Mouse (Mus musculus) right cerebral cortex, adult 2 months (tissue): ENCODE results near the gene She.
A peak's percentile ranks its signal among the peaks of the same experiment; 100 is the strongest.

Source experiments
- DNase-seq, 2 experiments: peaks; one replicate each; pipeline ENCODE4 v3.0.0; 2021 to 2022; ENCODE audit warnings: low spot score in 2 of 2

The She gene

GRCm38 (mm10) chr3:89817056-89817455, 14.1 kb upstream of the She start:
- DNase-seq: peak in 1 of 2 experiments; percentile 11

DNA sequence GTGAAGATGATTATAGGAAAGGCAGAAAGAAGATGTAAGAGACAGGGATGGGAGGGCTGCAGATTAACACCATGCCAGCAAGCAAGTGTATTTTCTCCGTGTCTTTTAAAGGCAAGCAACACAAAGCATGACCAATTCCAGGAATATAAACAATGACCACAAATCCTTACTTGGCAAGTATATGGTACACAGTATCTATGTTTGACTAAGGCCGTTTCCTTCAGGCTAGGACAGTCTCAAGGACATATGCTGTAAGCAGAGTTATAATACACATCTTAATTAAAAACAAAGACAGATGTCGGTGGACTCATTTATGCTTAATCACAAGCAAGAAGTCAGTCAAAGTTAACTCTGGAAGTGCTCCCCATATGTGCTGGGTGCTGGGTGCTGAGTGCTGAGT, 12.6 kb upstream of the She start:
- no peak for DNase-seq

- no peak for DNase-seq
Observed at GRCm38 (mm10) chr3:89819897-89820296, 11.3 kb upstream of the She start.

DNA sequence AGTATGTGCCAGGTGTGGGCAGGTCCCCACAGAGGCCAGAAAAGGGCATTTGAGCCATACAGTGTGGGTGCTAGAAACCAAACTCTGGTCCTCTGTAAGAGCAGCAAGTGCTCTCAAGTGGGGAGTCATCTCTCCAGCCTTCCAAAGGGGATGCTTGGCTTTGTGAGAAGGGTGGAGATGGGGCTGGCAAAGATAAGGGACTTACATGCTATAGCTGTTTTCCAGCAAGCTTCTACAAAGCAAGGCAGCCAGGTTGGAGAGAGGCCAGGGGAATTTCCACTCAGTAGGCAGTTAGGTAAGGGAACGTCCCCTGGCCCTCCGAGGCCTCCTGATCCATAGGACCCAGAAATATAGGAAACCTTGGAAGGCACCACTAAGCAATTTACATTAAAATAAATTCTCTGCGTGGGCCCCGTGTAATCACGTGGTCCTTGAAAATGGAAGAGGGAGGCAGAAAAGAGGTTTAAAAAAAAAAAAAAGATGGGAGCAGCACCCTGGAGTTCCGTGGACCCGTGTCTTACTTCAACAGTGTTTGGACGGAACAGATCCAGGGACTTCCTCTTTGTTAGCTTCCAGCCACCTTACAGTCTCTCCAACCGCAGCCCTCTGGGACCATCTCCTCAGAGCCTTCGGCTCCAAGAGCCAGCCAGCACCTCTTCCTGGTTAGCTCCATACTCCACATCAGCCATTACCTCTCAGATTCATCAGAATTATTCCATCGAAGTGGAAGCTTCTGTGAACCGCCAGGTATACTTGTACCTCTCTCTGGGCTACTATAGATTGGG, 10.7 kb upstream of the She start:
- DNase-seq: no peak

DNA sequence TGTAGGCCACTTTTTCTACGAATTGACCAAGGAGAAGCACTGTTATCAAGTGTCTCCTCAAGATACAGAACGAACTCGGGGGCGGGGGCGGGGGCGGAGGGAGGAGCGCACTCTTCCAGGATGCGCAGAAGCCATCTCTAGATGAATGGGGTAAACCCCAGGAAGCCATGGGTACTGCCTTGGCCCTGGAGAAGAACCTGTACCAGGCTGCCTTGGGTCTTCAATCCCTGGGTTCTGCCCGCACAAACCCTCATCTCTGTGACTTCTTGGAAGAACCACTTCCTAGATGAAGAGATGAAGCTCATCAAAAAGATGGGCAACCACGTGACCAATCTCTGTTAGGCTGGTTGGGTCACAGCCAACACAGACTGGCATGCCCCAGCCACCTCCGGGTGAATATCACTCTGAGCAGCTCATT, 10.1 kb upstream of the She start:
- no peak for DNase-seq

DNA sequence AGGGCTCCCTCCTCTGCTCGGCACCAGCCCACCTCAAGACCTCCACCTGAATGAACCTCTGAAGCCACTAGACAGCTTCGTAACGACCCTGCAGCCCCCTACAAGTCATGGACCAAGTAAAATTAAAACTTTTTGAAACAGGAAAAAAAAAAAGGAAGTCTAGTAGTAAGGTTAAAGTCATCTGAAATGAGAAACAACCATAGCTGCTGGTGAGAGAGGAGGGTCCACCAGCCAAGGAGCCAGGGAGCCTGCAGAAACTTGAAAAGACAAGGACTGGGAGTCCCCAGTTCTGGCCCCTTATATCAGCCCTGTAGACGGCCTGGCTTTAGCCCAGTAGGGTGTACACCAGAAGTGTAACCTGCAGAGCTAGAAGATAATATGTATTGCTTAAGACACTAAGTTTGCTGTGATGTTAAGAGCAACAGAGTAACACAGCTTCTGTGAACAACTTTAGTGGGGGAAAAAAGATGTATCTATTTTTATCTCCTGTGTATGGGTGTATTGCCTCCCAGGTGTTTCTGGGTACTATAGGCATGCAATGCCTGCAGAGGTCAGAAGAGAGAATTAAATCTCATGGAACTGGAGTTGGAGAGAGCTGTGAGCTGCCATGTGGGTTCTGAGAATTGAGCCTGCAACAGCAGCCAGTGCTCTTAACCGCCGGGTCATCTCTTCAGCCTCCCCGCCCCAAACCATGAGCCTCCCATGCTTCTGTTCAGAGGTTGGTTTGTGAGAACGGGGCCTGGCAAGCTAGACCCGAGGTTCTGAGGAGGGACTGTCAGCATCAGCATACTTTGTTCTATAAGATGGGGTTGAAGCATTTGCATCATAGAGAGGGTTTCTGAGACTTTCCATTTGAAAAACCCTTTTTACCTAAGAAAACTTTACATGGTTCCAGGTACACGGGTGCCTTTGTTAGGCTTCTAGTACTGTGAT, 9.4 kb upstream of the She start:
- no peak for DNase-seq

DNA sequence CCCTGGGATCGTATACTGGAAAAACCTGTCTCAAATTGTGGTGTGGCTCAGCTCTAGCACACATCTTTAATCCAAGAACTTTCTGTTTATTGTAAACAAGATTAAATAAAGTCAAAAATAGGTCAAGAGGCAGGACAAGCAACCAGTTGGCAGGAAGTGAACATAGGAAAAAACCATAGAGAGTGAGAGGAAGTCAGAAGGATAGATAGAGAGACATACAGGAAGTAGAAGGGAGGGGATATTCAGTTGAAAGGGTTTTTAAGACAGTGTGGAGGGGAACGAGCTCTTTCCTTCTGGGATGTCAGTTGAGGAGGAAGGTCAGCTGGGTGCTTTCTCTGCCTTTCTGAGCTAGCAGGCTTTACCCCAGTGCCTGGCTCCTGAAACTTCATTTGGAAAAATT, 7.6 kb upstream of the She start:
- DNase-seq: no peak

- no peak for DNase-seq
Observed at GRCm38 (mm10) chr3:89826295-89826694, 4.9 kb upstream of the She start.

DNA sequence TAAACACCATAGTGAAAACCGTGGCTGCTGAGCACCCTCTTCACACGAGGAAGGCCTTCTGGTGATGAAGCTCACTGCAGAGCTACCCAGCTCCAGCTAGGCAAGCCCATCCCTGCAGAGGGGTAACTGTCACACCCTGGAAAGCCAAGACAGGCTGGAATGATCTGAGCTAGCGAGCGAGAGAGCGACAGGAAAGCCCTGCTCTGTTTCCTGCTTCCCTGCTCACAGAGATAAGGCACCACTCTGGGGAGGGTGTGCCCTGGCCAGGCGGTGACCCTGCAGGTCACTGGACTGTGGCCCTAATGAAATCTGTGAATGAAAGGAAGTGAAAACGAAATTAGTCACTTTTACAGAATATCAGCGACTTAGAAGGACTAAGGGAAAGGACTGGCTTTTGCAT, 4.2 kb downstream of the She start:
- DNase-seq: no peak

DNA sequence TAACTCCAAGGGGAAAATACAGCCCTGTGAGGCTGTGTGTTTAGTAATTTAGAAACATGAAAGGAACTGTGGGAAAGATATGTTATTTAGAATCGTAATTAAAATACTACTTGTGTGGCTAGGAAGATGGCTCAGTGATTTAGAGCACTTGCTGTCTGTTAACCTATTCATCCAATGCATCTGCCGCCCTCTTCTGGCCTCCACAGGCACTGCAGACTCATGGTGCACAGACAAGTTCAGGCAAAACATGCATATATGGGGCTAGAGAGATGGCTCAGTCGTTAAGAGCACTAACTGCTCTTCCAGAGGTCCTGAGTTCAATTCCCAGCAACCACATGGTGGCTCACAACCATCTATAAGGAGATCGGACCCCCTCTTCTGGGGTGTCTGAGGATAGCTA, 11.1 kb downstream of the She start:
- no peak for DNase-seq

DNA sequence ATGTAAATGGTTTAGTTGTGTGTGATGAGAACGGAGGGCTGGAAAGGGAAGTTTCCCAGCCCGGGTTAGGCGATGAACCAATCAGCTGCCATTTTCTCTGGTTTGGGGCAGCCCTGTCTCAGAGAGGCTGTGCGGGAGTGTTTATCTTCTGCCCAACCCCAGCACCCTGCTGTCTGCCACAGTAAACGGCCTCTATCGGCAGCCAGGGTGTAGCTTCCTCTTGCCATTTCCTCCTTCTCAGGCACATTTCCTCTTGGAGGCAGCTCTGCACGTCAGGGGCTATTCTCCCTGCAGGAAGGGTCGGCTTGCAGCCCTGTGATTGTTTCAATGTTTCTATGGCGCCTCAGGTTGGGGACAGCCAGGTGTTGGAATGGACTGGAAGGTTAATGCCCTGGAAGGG, 12.0 kb downstream of the She start:
- no peak for DNase-seq

- DNase-seq: no peak
Observed at GRCm38 (mm10) chr3:89845814-89846213, 14.6 kb downstream of the She start.

GRCm38 (mm10) chr3:89847126-89847525, 16.0 kb downstream of the She start:
- no peak for DNase-seq

DNA sequence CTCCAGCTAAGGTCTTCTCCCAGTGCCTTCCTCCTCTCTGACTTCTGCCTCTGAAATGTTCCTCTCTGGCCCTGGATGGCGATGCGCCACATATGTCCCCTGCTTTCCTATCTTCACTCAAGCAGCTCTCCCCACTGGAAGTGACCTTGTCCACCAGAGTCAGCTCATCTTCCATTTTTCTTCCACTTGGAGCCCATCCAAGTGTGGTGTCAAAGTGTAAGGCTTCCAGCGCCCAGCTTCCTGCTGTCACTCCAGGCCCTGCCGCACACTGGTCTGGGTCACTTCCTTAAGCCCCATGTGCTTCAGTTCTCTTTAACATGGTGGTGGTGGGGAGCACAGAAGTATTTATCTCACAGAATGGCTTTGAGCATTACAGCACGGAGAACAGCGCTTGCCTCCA, 16.4 kb downstream of the She start:
- no peak for DNase-seq

DNA sequence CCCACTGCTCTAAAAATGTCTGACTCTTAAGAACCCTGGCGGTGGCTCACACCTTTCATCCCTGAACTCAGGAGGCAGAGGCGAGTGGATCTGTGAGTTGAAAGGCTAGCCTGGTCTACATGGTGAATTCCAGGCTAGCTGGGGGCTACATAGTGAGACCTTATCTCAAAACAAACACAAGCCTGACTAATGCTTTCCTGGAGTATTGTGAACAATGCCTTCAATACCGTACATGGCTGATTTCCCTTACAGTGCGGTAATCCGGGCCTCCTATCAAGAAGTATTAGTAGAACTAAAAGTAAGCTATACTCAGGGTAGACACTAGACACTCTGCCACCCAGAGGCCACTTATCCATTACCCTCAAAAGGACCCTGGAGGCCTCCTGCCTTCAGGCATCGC, 16.9 kb downstream of the She start:
- no peak for DNase-seq

DNA sequence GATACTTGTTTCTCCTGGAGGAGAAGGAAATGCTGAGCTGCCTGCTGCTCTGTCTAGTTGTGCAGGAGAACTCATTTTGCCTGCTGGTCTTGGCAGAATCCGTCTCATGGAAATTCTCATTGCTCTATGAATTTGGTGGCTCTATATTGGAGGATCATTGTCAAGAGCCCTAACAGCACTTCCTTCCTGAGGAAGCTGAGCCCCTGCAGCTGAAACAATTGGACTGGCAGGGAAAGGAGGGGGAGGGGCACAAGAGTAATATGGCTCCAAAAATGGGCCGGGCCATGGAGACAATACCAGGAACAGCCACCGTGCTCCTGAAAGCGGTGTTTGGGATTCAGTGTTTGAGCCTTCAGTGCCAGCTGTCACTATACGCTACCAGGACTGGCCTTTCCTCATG, 22.6 kb downstream of the She start:
- DNase-seq: no peak

- no peak for DNase-seq
Observed at GRCm38 (mm10) chr3:89857353-89857752, 26.2 kb downstream of the She start.

DNA sequence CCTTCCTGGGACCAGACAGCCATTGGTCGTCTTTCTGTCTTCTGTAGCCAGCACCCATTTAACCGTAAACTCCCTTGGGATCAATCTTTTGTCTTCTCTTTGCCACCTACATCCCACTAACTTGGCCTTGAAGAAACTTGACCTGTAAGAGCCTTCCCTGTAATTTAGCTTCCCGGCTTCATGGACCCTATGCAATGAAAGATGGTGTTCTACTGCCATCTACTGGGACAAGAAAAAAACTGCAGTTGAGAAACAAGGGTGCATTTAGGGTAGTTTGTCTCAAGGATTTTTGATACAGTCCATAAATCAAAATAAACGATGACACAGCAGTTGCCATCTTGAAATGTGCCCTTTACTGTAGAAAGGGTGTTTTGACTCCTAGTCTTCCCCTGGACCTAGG, 27.0 kb downstream of the She start:
- DNase-seq: peak in 1 of 2 experiments; percentile 30

DNA sequence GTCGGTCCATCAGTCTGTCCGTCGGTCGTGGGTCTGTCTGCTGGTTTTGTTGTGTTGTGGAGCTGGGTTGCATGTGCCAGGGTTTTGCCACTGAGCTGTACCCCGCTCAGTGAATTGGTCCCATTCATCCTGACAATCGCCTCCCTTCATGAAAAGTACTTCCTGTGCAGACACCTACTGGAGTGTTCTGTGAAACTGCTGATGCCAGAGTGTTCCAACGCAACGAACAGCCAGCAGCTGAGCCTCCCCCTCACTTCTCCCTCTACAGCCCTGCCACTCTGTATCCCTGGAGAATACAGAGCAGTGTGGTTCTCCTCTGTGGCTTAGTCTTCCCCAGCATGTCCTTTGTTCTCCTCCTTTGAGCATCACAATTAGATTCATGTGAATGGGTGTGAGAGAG, 27.7 kb downstream of the She start:
- DNase-seq: peak; percentile 75 to 76

GRCm38 (mm10) chr3:89859936-89860335, 28.8 kb downstream of the She start:
- DNase-seq: no peak

- no peak for DNase-seq
Observed at GRCm38 (mm10) chr3:89860343-89860742, 29.2 kb downstream of the She start.

DNA sequence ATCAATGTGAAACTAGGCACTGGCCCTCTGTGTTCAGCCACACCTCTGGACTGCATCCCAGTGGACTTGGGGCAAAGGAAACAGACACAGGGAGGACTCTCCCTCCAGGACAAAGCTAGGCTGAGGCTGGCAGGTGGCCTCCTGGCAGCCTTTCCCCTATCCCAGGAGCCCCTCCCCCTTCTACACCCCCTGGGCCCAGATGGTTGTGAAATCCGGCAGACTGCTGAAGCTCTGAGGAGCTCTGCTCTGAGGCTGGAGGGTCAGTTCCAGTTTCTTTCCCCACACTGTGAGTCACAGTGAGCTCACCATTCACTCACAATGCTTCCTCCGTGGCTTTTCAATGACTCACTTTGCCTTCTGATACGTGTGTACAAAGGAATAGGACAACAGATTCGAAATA, 29.9 kb downstream of the She start:
- DNase-seq: peak; percentile 41 to 48

DNA sequence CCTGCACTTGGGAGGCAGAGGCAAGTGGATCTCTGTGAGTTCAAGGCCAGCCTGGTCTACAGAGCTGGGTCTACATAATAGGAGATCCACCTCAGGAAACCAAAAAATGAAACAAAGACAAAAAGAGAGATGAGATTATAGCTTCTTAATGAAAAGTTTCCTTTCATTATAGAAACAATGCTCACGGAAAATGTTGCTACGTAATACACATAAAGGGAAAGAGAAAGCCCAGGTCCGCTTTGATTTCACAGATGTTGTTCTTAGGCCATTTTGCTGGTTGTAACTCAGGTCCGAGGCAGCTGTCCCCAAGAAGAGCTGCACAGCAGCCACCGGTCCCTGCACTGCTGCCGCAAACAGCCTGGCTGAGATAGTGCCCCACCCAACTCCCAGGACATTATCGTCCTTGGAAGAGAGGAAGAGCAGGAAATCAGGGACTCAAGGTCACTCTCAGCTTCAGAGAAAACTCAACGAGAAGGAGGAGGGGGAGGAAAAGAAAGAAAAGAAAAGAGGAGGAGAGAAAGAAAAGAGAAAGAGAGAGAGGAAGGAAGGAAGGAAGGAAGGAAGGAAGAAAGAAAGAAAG, 31.1 kb downstream of the She start:
- no peak for DNase-seq
